Mouse (Mus musculus) embryonic fibroblast, embryonic 13.5 days (primary cell): Measurements from ENCODE around the gene Cdh23.

ENCODE experiments used
- CTCF ChIP-seq: IDR thresholded peaks from 2 replicates; pipeline ENCODE4 v1.5.1; 2011; ENCODE audit warnings: mild to moderate bottlenecking, control low read depth, low read length, moderate library complexity, borderline replicate concordance; ENCODE audit not compliant: insufficient read depth
- POLR2A ChIP-seq: IDR thresholded peaks from 2 replicates; pipeline ENCODE4 v1.6.1; 2011; ENCODE audit warnings: low read depth, mild to moderate bottlenecking, control low read depth, low read length, moderate library complexity

GRCm38 (mm10) chr10:60351761-60352455 is 344.4 kb downstream of the Cdh23 start:
- TF ChIP-seq POLR2A: 0 out of 2 replicates have a peak, but pooled peaks have one; percentile 22
- TF ChIP-seq CTCF: no peak
